Mouse (Mus musculus) monocyte, adult 2 months (primary cell): ENCODE data around the gene Slc39a3.
"Not testable (repeated sequence)": the region's sequence is repeated elsewhere in the genome, so short reads cannot be mapped to it uniquely, and the experiment has no call there.

Source experiments
- DNase-seq, 2 experiments: peaks; one replicate each; pipeline ENCODE4 v3.0.0; 2022; ENCODE audit warnings: low spot score in 2 of 2, low read depth in 1 of 2

Slc39a3 gene

GRCm38 (mm10) chr10:81036988-81037580, at the start of gene Slc39a3:
Slc39a3 (minus strand) TSS chr10:81037426.
- DNase-seq: peak; percentile 93

- no peak for DNase-seq
These were observed 49.8 kb upstream of the Slc39a3 start for GRCm38 (mm10) chr10:81087021-81087420.

- peak in 1 of 2 experiments; percentile 52 for DNase-seq
These were observed 45.1 kb upstream of the Slc39a3 start for GRCm38 (mm10) chr10:81082168-81082960.

GRCm38 (mm10) chr10:81080008-81080655, 42.9 kb upstream of the Slc39a3 start:
- DNase-seq: no peak

GRCm38 (mm10) chr10:81077916-81078315, 40.7 kb upstream of the Slc39a3 start:
- DNase-seq: no peak

GRCm38 (mm10) chr10:81076356-81076755, 39.1 kb upstream of the Slc39a3 start:
- no peak for DNase-seq

- DNase-seq: no peak
These were observed 38.5 kb upstream of the Slc39a3 start for GRCm38 (mm10) chr10:81075734-81076133.

- no peak for DNase-seq
These were observed 36.2 kb upstream of the Slc39a3 start for GRCm38 (mm10) chr10:81073464-81073863.

- no peak for DNase-seq
These were observed 35.1 kb upstream of the Slc39a3 start for GRCm38 (mm10) chr10:81072290-81072689.

- peak; percentile 86 to 91 for DNase-seq
These were observed 32.6 kb upstream of the Slc39a3 start, which contains the start of gene Thop1 for GRCm38 (mm10) chr10:81069836-81070235. Thop1 (plus strand) TSS chr10:81070035.

GRCm38 (mm10) chr10:81068706-81069105, 31.5 kb upstream of the Slc39a3 start:
- no peak for DNase-seq

GRCm38 (mm10) chr10:81064519-81064918, 27.3 kb upstream of the Slc39a3 start:
- DNase-seq: not testable (repeated sequence)

GRCm38 (mm10) chr10:81062710-81063109, 25.5 kb upstream of the Slc39a3 start:
- DNase-seq: no peak

GRCm38 (mm10) chr10:81059603-81060543, 22.6 kb upstream of the Slc39a3 start, which contains the start of gene Sgta:
Sgta (minus strand) TSS chr10:81060181.
- peak; percentile 96 to 98 for DNase-seq

- no peak for DNase-seq
These were observed 21.7 kb upstream of the Slc39a3 start for GRCm38 (mm10) chr10:81058896-81059295.

- no peak for DNase-seq
These were observed 20.3 kb upstream of the Slc39a3 start for GRCm38 (mm10) chr10:81057406-81058130.

GRCm38 (mm10) chr10:81055802-81056340, 18.6 kb upstream of the Slc39a3 start:
- not testable (repeated sequence) for DNase-seq

- no peak for DNase-seq
These were observed 17.9 kb upstream of the Slc39a3 start for GRCm38 (mm10) chr10:81055169-81055568.

GRCm38 (mm10) chr10:81052577-81052976, 15.4 kb upstream of the Slc39a3 start:
- DNase-seq: no peak

GRCm38 (mm10) chr10:81051133-81051532, 13.9 kb upstream of the Slc39a3 start:
- DNase-seq: no peak
